Mouse (Mus musculus) forebrain, embryonic 10.5 days (tissue): ENCODE data around the gene 1700066M21Rik. TPM values are rescaled to one million over a fixed set of nuclear protein-coding genes. Genes with fewer than 3 reads are reported as not detected.

Experiments
- DNase-seq: peaks from one replicate; pipeline ENCODE4 v3.0.0-alpha.2; 2017; ENCODE audit warnings: low spot score; ENCODE audit errors: extremely low spot score
- H3K27ac ChIP-seq: fragments of 300-500 bp; sonication (generic); 2 replicates; pipeline ENCODE4 v1.5.1; 2016; ENCODE audit warnings: mild to moderate bottlenecking
- H3K27me3 ChIP-seq: fragments of 300-500 bp; sonication (generic); 2 replicates; pipeline ENCODE4 v1.6.1; 2016; ENCODE audit warnings: mild to moderate bottlenecking; ENCODE audit not compliant: poor library complexity, severe bottlenecking
- H3K36me3 ChIP-seq: fragments of 300-500 bp; sonication (generic); replicated peaks from 2 replicates; pipeline ENCODE4 v1.6.1; 2016; ENCODE audit warnings: mild to moderate bottlenecking, moderate library complexity
- H3K4me1 ChIP-seq: fragments of 300-500 bp; sonication (generic); 2 replicates; pipeline ENCODE4 v1.6.1; 2016
- H3K4me3 ChIP-seq: fragments of 300-500 bp; sonication (generic); 2 replicates; pipeline ENCODE4 v1.5.1; 2016; ENCODE audit warnings: mild to moderate bottlenecking, moderate library complexity
- H3K9me3 ChIP-seq: fragments of 300-500 bp; sonication (generic); 2 replicates; pipeline ENCODE4 v1.6.1; 2016; ENCODE audit warnings: mild to moderate bottlenecking, moderate library complexity
- WGBS: fragments of 180-500 bp; shearing (Covaris S2); methylation state at CpG from one replicate; pipeline ENCODE4 v1.1.7; 2016; 5-methylcytosine and 5-hydroxymethylcytosine counted together
- polyA plus RNA-seq: library from polyadenylated mRNA; unstranded; fragments of >200 nt; fragmentation: Nextera tagmentation; extraction: Ambion mirVana; gene quantifications from 2 replicates; pipeline ENCODE4 v1.2.1, GENCODE M21; 2016

1700066M21Rik gene
- polyA plus RNA-seq, 1 experiment from 2014 or later: 9.5 TPM

GRCm38 (mm10) chr1:57406187-57407151, 29.0 kb downstream of the 1700066M21Rik start, which contains the start of the genes Maip1 and Tyw5:
Gene Maip1 (plus strand): TSS chr1:57406328.
Gene Tyw5 (minus strand): TSS chr1:57407101.
- under 1% methylated on average over 72 of the region's 72 CpGs for WGBS
- Histone ChIP-seq H3K27me3 (no peaks in the 10 kb centered on the region), H3K36me3 (peaks cover 29% of the 10 kb centered on the region), H3K27ac (peak within 1 kb of the TSS; percentile 99), H3K4me3 (peak within 1 kb of the TSS; percentile 84), H3K9me3 (no peaks in the 10 kb centered on the region), H3K4me1 (peaks cover 32% of the 10 kb centered on the region)
- peak; percentile 85 for DNase-seq

- Histone ChIP-seq H3K27ac (no peak overlapping the region), H3K4me3 (no peak overlapping the region), H3K4me1 (peaks cover 32% of the 10 kb centered on the region), H3K36me3 (peaks cover 50% of the 10 kb centered on the region), H3K27me3 (no peaks in the 10 kb centered on the region), H3K9me3 (no peaks in the 10 kb centered on the region)
- no peak for DNase-seq
- WGBS: 91% methylated on average over 2 of the region's 2 CpGs
Measured at GRCm38 (mm10) chr1:57408994-57409393, 31.6 kb downstream of the 1700066M21Rik start.

- Histone ChIP-seq H3K9me3 (no peaks in the 10 kb centered on the region), H3K36me3 (peaks cover 74% of the 10 kb centered on the region), H3K4me1 (peaks cover 9% of the 10 kb centered on the region), H3K4me3 (no peak overlapping the region), H3K27ac (no peak overlapping the region), H3K27me3 (no peaks in the 10 kb centered on the region)
- DNase-seq: no peak
- 91% methylated on average over 2 of the region's 2 CpGs for WGBS
Measured at GRCm38 (mm10) chr1:57413397-57413796, 36.0 kb downstream of the 1700066M21Rik start.

- Histone ChIP-seq H3K4me3 (no peak overlapping the region), H3K9me3 (no peaks in the 10 kb centered on the region), H3K27me3 (no peaks in the 10 kb centered on the region), H3K36me3 (no peaks in the 10 kb centered on the region), H3K27ac (no peak overlapping the region), H3K4me1 (peaks cover 5% of the 10 kb centered on the region)
- WGBS: 16% methylated on average over 1 of the region's 1 CpGs
- DNase-seq: no peak
Measured at GRCm38 (mm10) chr1:57423696-57424095, 46.3 kb downstream of the 1700066M21Rik start.

GRCm38 (mm10) chr1:57428368-57429308, 51.2 kb downstream of the 1700066M21Rik start:
- Histone ChIP-seq H3K36me3 (no peaks in the 10 kb centered on the region), H3K27me3 (peaks cover 8% of the 10 kb centered on the region; the same call in 1 of the 2 replicates), H3K4me1 (peaks cover 27% of the 10 kb centered on the region), H3K4me3 (no peak overlapping the region), H3K27ac (no peak overlapping the region), H3K9me3 (no peaks in the 10 kb centered on the region)
- DNase-seq: peak; percentile 84
- 56% methylated on average over 16 of the region's 16 CpGs for WGBS

- H3K4me1 ChIP-seq: peaks cover 27% of the 10 kb centered on the region
- peak; percentile 60 for DNase-seq
- H3K27me3 ChIP-seq: peaks cover 8% of the 10 kb centered on the region; the same call in 1 of the 2 replicates
- peak overlapping the region; percentile 69 for H3K27ac ChIP-seq
- peak overlapping the region; percentile 35 for H3K4me3 ChIP-seq
- H3K36me3 ChIP-seq: no peaks in the 10 kb centered on the region
- H3K9me3 ChIP-seq: no peaks in the 10 kb centered on the region
- WGBS: 4% methylated on average over 12 of the region's 12 CpGs
Measured at GRCm38 (mm10) chr1:57429786-57430483, 52.5 kb downstream of the 1700066M21Rik start.

GRCm38 (mm10) chr1:57433141-57433540, 55.7 kb downstream of the 1700066M21Rik start:
- Histone ChIP-seq H3K4me3 (no peak overlapping the region), H3K36me3 (no peaks in the 10 kb centered on the region), H3K4me1 (peaks cover 38% of the 10 kb centered on the region), H3K9me3 (no peaks in the 10 kb centered on the region), H3K27ac (no peak overlapping the region), H3K27me3 (peaks cover 8% of the 10 kb centered on the region; the same call in 1 of the 2 replicates)
- WGBS: 91% methylated on average over 7 of the region's 7 CpGs
- no peak for DNase-seq

Other genes with a start within 250 kb of the 1700066M21Rik start
- gene Maip1, start 28.7 kb downstream of the 1700066M21Rik start, polyA plus RNA-seq: 18.4 and 18.6 TPM in 2 replicates
- gene Tyw5, start 29.5 kb downstream of the 1700066M21Rik start, polyA plus RNA-seq: 31.7 and 37.0 TPM in 2 replicates